Mouse (Mus musculus) midbrain, embryonic 11.5 days (tissue): ENCODE data around the gene Btbd7. TPM values are rescaled to one million over a fixed set of nuclear protein-coding genes. Genes with fewer than 3 reads are reported as not detected.

Experiments
- ATAC-seq: fragments of 200-750 bp; cut with Nextera tagmentation; 2 replicates; pipeline ENCODE4 v1.8.0; 2017; ENCODE audit warnings: moderate TSS enrichment, moderate library complexity; ENCODE audit not compliant: low FRiP score
- DNase-seq: peaks from one replicate; pipeline ENCODE4 v3.0.0; 2015; ENCODE audit warnings: low spot score; ENCODE audit errors: missing footprints
- H3K27ac ChIP-seq: fragments of 300-500 bp; sonication (generic); 2 replicates; pipeline ENCODE4 v1.5.1; 2014; ENCODE audit warnings: low read depth, low read length
- H3K27me3 ChIP-seq: fragments of 300-500 bp; sonication (generic); 2 replicates; pipeline ENCODE4 v1.6.1; 2014; ENCODE audit warnings: mild to moderate bottlenecking, low read length, moderate library complexity, mixed read lengths; ENCODE audit not compliant: control insufficient read depth, insufficient read depth
- H3K36me3 ChIP-seq: fragments of 300-500 bp; sonication (generic); 2 replicates; pipeline ENCODE4 v1.6.1; 2014; ENCODE audit warnings: mild to moderate bottlenecking, low read length, moderate library complexity, mixed read lengths; ENCODE audit not compliant: control insufficient read depth, insufficient read depth
- H3K4me1 ChIP-seq: fragments of 300-500 bp; sonication (generic); 2 replicates; pipeline ENCODE4 v1.6.1; 2014; ENCODE audit warnings: low read length; ENCODE audit not compliant: control insufficient read depth, insufficient read depth
- H3K4me2 ChIP-seq: fragments of 300-500 bp; sonication (generic); 2 replicates; pipeline ENCODE4 v1.6.1; 2014; ENCODE audit warnings: mild to moderate bottlenecking, moderate library complexity
- H3K4me3 ChIP-seq: fragments of 300-500 bp; sonication (generic); 2 replicates; pipeline ENCODE4 v1.5.1; 2014; ENCODE audit warnings: low read depth, low read length
- H3K9ac ChIP-seq: fragments of 300-500 bp; sonication (generic); 2 replicates; pipeline ENCODE4 v1.6.1; 2014; ENCODE audit warnings: low read length
- H3K9me3 ChIP-seq: fragments of 300-500 bp; sonication (generic); 2 replicates; pipeline ENCODE4 v1.6.1; 2016; ENCODE audit warnings: low read length; ENCODE audit not compliant: control insufficient read depth
- WGBS: fragments of 180-500 bp; shearing (Covaris S2); extraction: QIAGEN DNeasy Blood & Tissue Kit; methylation state at CpG from one replicate; pipeline ENCODE4 v1.1.7; 2014; 5-methylcytosine and 5-hydroxymethylcytosine counted together
- polyA plus RNA-seq: library from polyadenylated mRNA; unstranded; fragments of >200 nt; fragmentation: Nextera tagmentation; extraction: Ambion mirVana; gene quantifications from 2 replicates; pipeline ENCODE4 v1.2.1, GENCODE M21; 2014

Btbd7 gene
- polyA plus RNA-seq, 1 experiment from 2014 or later, result 18.4 TPM

GRCm38 (mm10) chr12:102787927-102788326, 90.3 kb downstream of the Btbd7 start:
- Histone ChIP-seq H3K27me3 (no peaks in the 10 kb centered on the region), H3K4me2 (no peak overlapping the region), H3K9me3 (no peaks in the 10 kb centered on the region), H3K4me1 (no peaks in the 10 kb centered on the region), H3K4me3 (no peak overlapping the region), H3K9ac (no peak overlapping the region), H3K36me3 (peaks cover 16% of the 10 kb centered on the region), H3K27ac (no peak overlapping the region)
- WGBS, result 90% methylated on average over 7 of the region's 7 CpGs
- ATAC-seq (no peak), DNase-seq (no peak)

- H3K4me3 ChIP-seq, result no peak overlapping the region
- DNase-seq, result no peak
- no peak for ATAC-seq
- H3K36me3 ChIP-seq, result peaks cover 13% of the 10 kb centered on the region
- H3K27ac ChIP-seq, result no peak overlapping the region
- H3K4me1 ChIP-seq, result no peaks in the 10 kb centered on the region
- no peak overlapping the region for H3K4me2 ChIP-seq
- no peaks in the 10 kb centered on the region for H3K9me3 ChIP-seq
- H3K9ac ChIP-seq, result no peak overlapping the region
- H3K27me3 ChIP-seq, result no peaks in the 10 kb centered on the region
- WGBS, result 90% methylated on average over 5 of the region's 5 CpGs
Measured at GRCm38 (mm10) chr12:102785593-102785985, 92.7 kb downstream of the Btbd7 start.

- 92% methylated on average over 19 of the region's 19 CpGs for WGBS
- Histone ChIP-seq H3K27ac (no peak overlapping the region), H3K4me2 (no peak overlapping the region), H3K27me3 (no peaks in the 10 kb centered on the region), H3K9me3 (no peaks in the 10 kb centered on the region), H3K9ac (no peak overlapping the region), H3K4me3 (no peak overlapping the region), H3K4me1 (no peaks in the 10 kb centered on the region), H3K36me3 (peaks cover 10% of the 10 kb centered on the region)
- ATAC-seq, result no peak
- no peak for DNase-seq
Measured at GRCm38 (mm10) chr12:102784899-102785592, 93.2 kb downstream of the Btbd7 start.

- H3K4me2 ChIP-seq, result no peak overlapping the region
- WGBS, result 96% methylated on average over 5 of the region's 5 CpGs
- ATAC-seq (no peak), DNase-seq (no peak)
- H3K4me3 ChIP-seq, result no peak overlapping the region
- no peaks in the 10 kb centered on the region for H3K4me1 ChIP-seq
- H3K9me3 ChIP-seq, result no peaks in the 10 kb centered on the region
- no peak overlapping the region for H3K27ac ChIP-seq
- H3K27me3 ChIP-seq, result no peaks in the 10 kb centered on the region
- peaks cover 11% of the 10 kb centered on the region for H3K36me3 ChIP-seq
- no peak overlapping the region for H3K9ac ChIP-seq
Measured at GRCm38 (mm10) chr12:102782841-102783240, 95.4 kb downstream of the Btbd7 start.

GRCm38 (mm10) chr12:102779452-102779851, 98.8 kb downstream of the Btbd7 start:
- ATAC-seq, result no peak
- peaks cover 7% of the 10 kb centered on the region; the same call in 1 of the 2 replicates for H3K36me3 ChIP-seq
- H3K4me2 ChIP-seq, result no peak overlapping the region
- no peak for DNase-seq
- H3K9me3 ChIP-seq, result no peaks in the 10 kb centered on the region
- H3K27me3 ChIP-seq, result no peaks in the 10 kb centered on the region
- 48% methylated on average over 3 of the region's 3 CpGs for WGBS
- no peak overlapping the region for H3K9ac ChIP-seq
- no peak overlapping the region for H3K27ac ChIP-seq
- no peak overlapping the region for H3K4me3 ChIP-seq
- H3K4me1 ChIP-seq, result no peaks in the 10 kb centered on the region

GRCm38 (mm10) chr12:102778151-102778550, 100.1 kb downstream of the Btbd7 start:
- no peak overlapping the region for H3K27ac ChIP-seq
- H3K9ac ChIP-seq, result no peak overlapping the region
- no peak overlapping the region for H3K4me3 ChIP-seq
- DNase-seq (no peak), ATAC-seq (no peak)
- H3K4me1 ChIP-seq, result no peaks in the 10 kb centered on the region
- H3K4me2 ChIP-seq, result no peak overlapping the region
- H3K27me3 ChIP-seq, result no peaks in the 10 kb centered on the region
- 77% methylated on average over 5 of the region's 5 CpGs for WGBS
- no peaks in the 10 kb centered on the region for H3K9me3 ChIP-seq
- peaks cover 7% of the 10 kb centered on the region; the same call in 1 of the 2 replicates for H3K36me3 ChIP-seq

- H3K4me3 ChIP-seq, result no peak overlapping the region
- H3K9me3 ChIP-seq, result no peaks in the 10 kb centered on the region
- no peaks in the 10 kb centered on the region for H3K27me3 ChIP-seq
- no peak overlapping the region for H3K27ac ChIP-seq
- H3K4me1 ChIP-seq, result no peaks in the 10 kb centered on the region
- H3K4me2 ChIP-seq, result no peak overlapping the region
- no peak for DNase-seq
- no peak overlapping the region for H3K9ac ChIP-seq
- WGBS, result 95% methylated on average over 14 of the region's 14 CpGs
- ATAC-seq, result no peak
- peaks cover 16% of the 10 kb centered on the region for H3K36me3 ChIP-seq
Measured at GRCm38 (mm10) chr12:102776035-102776434, 102.2 kb downstream of the Btbd7 start.

- DNase-seq (no peak), ATAC-seq (no peak)
- no peak overlapping the region for H3K27ac ChIP-seq
- H3K4me2 ChIP-seq, result no peak overlapping the region
- H3K9ac ChIP-seq, result no peak overlapping the region
- H3K27me3 ChIP-seq, result no peaks in the 10 kb centered on the region
- peaks cover 28% of the 10 kb centered on the region for H3K36me3 ChIP-seq
- H3K4me3 ChIP-seq, result no peak overlapping the region
- WGBS, result 93% methylated on average over 5 of the region's 5 CpGs
- no peaks in the 10 kb centered on the region for H3K4me1 ChIP-seq
- H3K9me3 ChIP-seq, result no peaks in the 10 kb centered on the region
Measured at GRCm38 (mm10) chr12:102772676-102773075, 105.6 kb downstream of the Btbd7 start.

GRCm38 (mm10) chr12:102771601-102772000, 106.7 kb downstream of the Btbd7 start:
- no peak for ATAC-seq
- H3K36me3 ChIP-seq, result peaks cover 30% of the 10 kb centered on the region
- no peaks in the 10 kb centered on the region for H3K4me1 ChIP-seq
- no peak overlapping the region for H3K27ac ChIP-seq
- no peaks in the 10 kb centered on the region for H3K27me3 ChIP-seq
- no peak overlapping the region for H3K4me3 ChIP-seq
- 95% methylated on average over 8 of the region's 8 CpGs for WGBS
- no peak overlapping the region for H3K4me2 ChIP-seq
- no peaks in the 10 kb centered on the region for H3K9me3 ChIP-seq
- H3K9ac ChIP-seq, result no peak overlapping the region
- no peak for DNase-seq
